Mouse (Mus musculus): ENCODE results near the gene Wrap73.

GRCm38 (mm10) chr4:154118782-154119181, 23.4 kb upstream of the Wrap73 start:
- no peak for TF ChIP-seq CTCF (IDR thresholded peaks at IDR 0.05; ENCODE audit: low read depth)
- TF ChIP-seq EP300 (IDR thresholded peaks at IDR 0.05; ENCODE audit: low read depth) = 0 out of 2 replicates have a peak, but pooled peaks have one; percentile 26

Data from liver, embryonic 14.5 days (tissue).